Mouse (Mus musculus): ENCODE data around the gene Gm10644. TPM values are rescaled to one million over a fixed set of nuclear protein-coding genes. Genes with fewer than 3 reads are reported as not detected.

Gm10644 gene
- 0.66 and 0.72 TPM in 2 replicates for polyA plus RNA-seq (2014; fragmentation: Nextera tagmentation; extraction: Ambion mirVana)

- DNase-seq (ENCODE audit: low spot score) (peak; percentile 100), ATAC-seq (replicated peaks; ENCODE audit: insufficient number of reproducible peaks, low FRiP score, low TSS enrichment, low read depth) (peak; percentile 100)
- under 1% methylated on average over 75 of the region's 75 CpGs for WGBS
- no peaks in the 10 kb centered on the region for H3K9me3 ChIP-seq (replicated peaks; ENCODE audit: control insufficient read depth, low read length)
- no peaks in the 10 kb centered on the region for H3K27me3 ChIP-seq (ENCODE audit: control insufficient read depth, insufficient read depth, low read length)
- peak within 1 kb of the TSS; percentile 71 for H3K4me2 ChIP-seq (ENCODE audit: low read depth, low read length)
- peak within 1 kb of the TSS; percentile 46 for H3K4me3 ChIP-seq (ENCODE audit: low read depth, low read length)
- peak within 1 kb of the TSS; percentile 56 for H3K9ac ChIP-seq (replicated peaks; ENCODE audit: low read length)
- no peak within 1 kb of the TSS for H3K27ac ChIP-seq (replicated peaks; ENCODE audit: low read depth, low read length)
- H3K36me3 ChIP-seq (replicated peaks; ENCODE audit: control insufficient read depth, insufficient read depth, low read depth, low read length), result no peaks in the 10 kb centered on the region
- H3K4me1 ChIP-seq (ENCODE audit: control insufficient read depth, insufficient read depth, low read length), result no peaks in the 10 kb centered on the region; the same call in 1 of the 2 replicates
Measured at GRCm38 (mm10) chr8:83955106-83955957, at the start of gene Gm10644, which contains the start of gene Asf1b. Gm10644 (minus strand) TSS chr8:83955205. Asf1b (plus strand) TSS chr8:83955507.

- Histone ChIP-seq H3K9ac (replicated peaks; ENCODE audit: low read length) (peak overlapping the region; percentile 65), H3K27ac (replicated peaks; ENCODE audit: low read depth, low read length) (peak overlapping the region; percentile 22; the same call in 1 of the 2 replicates), H3K4me3 (ENCODE audit: low read depth, low read length) (peak overlapping the region; percentile 48), H3K9me3 (replicated peaks; ENCODE audit: control insufficient read depth, low read length) (no peaks in the 10 kb centered on the region), H3K36me3 (replicated peaks; ENCODE audit: control insufficient read depth, insufficient read depth, low read depth, low read length) (no peaks in the 10 kb centered on the region; the same call in 1 of the 2 replicates), H3K4me1 (ENCODE audit: control insufficient read depth, insufficient read depth, low read length) (no peaks in the 10 kb centered on the region; the same call in 1 of the 2 replicates), H3K27me3 (ENCODE audit: control insufficient read depth, insufficient read depth, low read length) (no peaks in the 10 kb centered on the region; the same call in 1 of the 2 replicates), H3K4me2 (ENCODE audit: low read depth, low read length) (peak overlapping the region; percentile 81)
- ATAC-seq (replicated peaks; ENCODE audit: insufficient number of reproducible peaks, low FRiP score, low TSS enrichment, low read depth) (peak; percentile 67), DNase-seq (ENCODE audit: low spot score) (peak; percentile 94)
- WGBS, result under 1% methylated on average over 30 of the region's 30 CpGs
Measured at GRCm38 (mm10) chr8:84004533-84005201, 49.7 kb upstream of the Gm10644 start.

- Histone ChIP-seq H3K9ac (replicated peaks; ENCODE audit: low read length) (peak overlapping the region; percentile 65), H3K36me3 (replicated peaks; ENCODE audit: control insufficient read depth, insufficient read depth, low read depth, low read length) (no peaks in the 10 kb centered on the region; the same call in 1 of the 2 replicates), H3K27ac (replicated peaks; ENCODE audit: low read depth, low read length) (no peak overlapping the region), H3K4me3 (ENCODE audit: low read depth, low read length) (peak overlapping the region; percentile 48), H3K27me3 (ENCODE audit: control insufficient read depth, insufficient read depth, low read length) (no peaks in the 10 kb centered on the region; the same call in 1 of the 2 replicates), H3K4me2 (ENCODE audit: low read depth, low read length) (peak overlapping the region; percentile 81), H3K4me1 (ENCODE audit: control insufficient read depth, insufficient read depth, low read length) (peaks cover 6% of the 10 kb centered on the region), H3K9me3 (replicated peaks; ENCODE audit: control insufficient read depth, low read length) (no peaks in the 10 kb centered on the region)
- 66% methylated on average over 6 of the region's 6 CpGs for WGBS
- DNase-seq (ENCODE audit: low spot score), result no peak
- no peak for ATAC-seq (replicated peaks; ENCODE audit: insufficient number of reproducible peaks, low FRiP score, low TSS enrichment, low read depth)
Measured at GRCm38 (mm10) chr8:84003612-84004246, 48.7 kb upstream of the Gm10644 start.

- 52% methylated on average over 12 of the region's 12 CpGs for WGBS
- Histone ChIP-seq H3K27me3 (ENCODE audit: control insufficient read depth, insufficient read depth, low read length) (no peaks in the 10 kb centered on the region; the same call in 1 of the 2 replicates), H3K36me3 (replicated peaks; ENCODE audit: control insufficient read depth, insufficient read depth, low read depth, low read length) (no peaks in the 10 kb centered on the region; the same call in 1 of the 2 replicates), H3K4me2 (ENCODE audit: low read depth, low read length) (no peak overlapping the region), H3K27ac (replicated peaks; ENCODE audit: low read depth, low read length) (no peak overlapping the region), H3K4me3 (ENCODE audit: low read depth, low read length) (no peak overlapping the region), H3K9me3 (replicated peaks; ENCODE audit: control insufficient read depth, low read length) (no peaks in the 10 kb centered on the region), H3K9ac (replicated peaks; ENCODE audit: low read length) (no peak overlapping the region), H3K4me1 (ENCODE audit: control insufficient read depth, insufficient read depth, low read length) (peaks cover 6% of the 10 kb centered on the region)
- ATAC-seq (replicated peaks; ENCODE audit: insufficient number of reproducible peaks, low FRiP score, low TSS enrichment, low read depth) (no peak), DNase-seq (ENCODE audit: low spot score) (no peak)
Measured at GRCm38 (mm10) chr8:84002957-84003611, 48.1 kb upstream of the Gm10644 start.

- Histone ChIP-seq H3K4me2 (ENCODE audit: low read depth, low read length) (peak within 1 kb of the TSS; percentile 26; the same call in 1 of the 2 replicates), H3K9ac (replicated peaks; ENCODE audit: low read length) (0 out of 2 replicates have a peak within 1 kb of the TSS, but pooled peaks have one; percentile 33), H3K27ac (replicated peaks; ENCODE audit: low read depth, low read length) (no peak within 1 kb of the TSS), H3K36me3 (replicated peaks; ENCODE audit: control insufficient read depth, insufficient read depth, low read depth, low read length) (no peaks in the 10 kb centered on the region; the same call in 1 of the 2 replicates), H3K4me1 (ENCODE audit: control insufficient read depth, insufficient read depth, low read length) (peaks cover 6% of the 10 kb centered on the region), H3K27me3 (ENCODE audit: control insufficient read depth, insufficient read depth, low read length) (no peaks in the 10 kb centered on the region; the same call in 1 of the 2 replicates), H3K9me3 (replicated peaks; ENCODE audit: control insufficient read depth, low read length) (no peaks in the 10 kb centered on the region), H3K4me3 (ENCODE audit: low read depth, low read length) (peak within 1 kb of the TSS; percentile 13; the same call in 1 of the 2 replicates)
- 21% methylated on average over 57 of the region's 61 CpGs for WGBS
- ATAC-seq (replicated peaks; ENCODE audit: insufficient number of reproducible peaks, low FRiP score, low TSS enrichment, low read depth) (no peak), DNase-seq (ENCODE audit: low spot score) (no peak)
Measured at GRCm38 (mm10) chr8:84001281-84002000, 46.4 kb upstream of the Gm10644 start, which contains the start of gene 1700067K01Rik. 1700067K01Rik (plus strand) TSS chr8:84001502.

DNA sequence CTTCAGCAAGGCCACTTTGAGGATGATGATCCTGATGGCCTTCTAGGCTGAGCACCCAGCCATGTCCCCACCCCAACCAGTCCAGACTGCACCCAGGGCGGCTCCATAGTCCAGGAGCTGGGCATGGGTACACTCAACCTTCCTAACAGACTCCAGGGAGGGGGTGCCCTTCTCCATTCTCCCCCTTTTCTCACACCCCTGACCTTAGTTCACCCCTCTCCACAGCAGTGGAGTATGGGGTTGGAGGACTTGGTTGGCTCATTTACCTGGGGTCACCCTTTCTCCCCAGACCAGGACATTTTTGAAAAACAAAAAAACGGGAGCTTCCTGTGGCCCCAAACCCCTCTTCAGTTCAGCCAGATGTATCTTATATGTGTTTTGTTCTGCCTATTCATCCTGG lies 44.8 kb upstream of the Gm10644 start:
- H3K9me3 ChIP-seq (replicated peaks; ENCODE audit: control insufficient read depth, low read length), result no peaks in the 10 kb centered on the region
- WGBS, result 76% methylated on average over 2 of the region's 2 CpGs
- DNase-seq (ENCODE audit: low spot score) (no peak), ATAC-seq (replicated peaks; ENCODE audit: insufficient number of reproducible peaks, low FRiP score, low TSS enrichment, low read depth) (no peak)
- H3K27me3 ChIP-seq (ENCODE audit: control insufficient read depth, insufficient read depth, low read length), result no peaks in the 10 kb centered on the region; the same call in 1 of the 2 replicates
- H3K4me2 ChIP-seq (ENCODE audit: low read depth, low read length), result no peak overlapping the region
- no peaks in the 10 kb centered on the region; the same call in 1 of the 2 replicates for H3K36me3 ChIP-seq (replicated peaks; ENCODE audit: control insufficient read depth, insufficient read depth, low read depth, low read length)
- H3K4me1 ChIP-seq (ENCODE audit: control insufficient read depth, insufficient read depth, low read length), result peaks cover 6% of the 10 kb centered on the region
- no peak overlapping the region for H3K4me3 ChIP-seq (ENCODE audit: low read depth, low read length)
- H3K27ac ChIP-seq (replicated peaks; ENCODE audit: low read depth, low read length), result no peak overlapping the region
- H3K9ac ChIP-seq (replicated peaks; ENCODE audit: low read length), result no peak overlapping the region

Measured in embryonic facial prominence, embryonic 11.5 days (tissue).